Mouse (Mus musculus) embryo, embryonic 10 days (tissue): ENCODE measurements around the gene Mcur1.

Experiments used
- DNase-seq: peaks from one replicate; pipeline ENCODE4 v3.0.0-alpha.2; 2015; ENCODE audit warnings: low spot score

Gene Mcur1

DNA sequence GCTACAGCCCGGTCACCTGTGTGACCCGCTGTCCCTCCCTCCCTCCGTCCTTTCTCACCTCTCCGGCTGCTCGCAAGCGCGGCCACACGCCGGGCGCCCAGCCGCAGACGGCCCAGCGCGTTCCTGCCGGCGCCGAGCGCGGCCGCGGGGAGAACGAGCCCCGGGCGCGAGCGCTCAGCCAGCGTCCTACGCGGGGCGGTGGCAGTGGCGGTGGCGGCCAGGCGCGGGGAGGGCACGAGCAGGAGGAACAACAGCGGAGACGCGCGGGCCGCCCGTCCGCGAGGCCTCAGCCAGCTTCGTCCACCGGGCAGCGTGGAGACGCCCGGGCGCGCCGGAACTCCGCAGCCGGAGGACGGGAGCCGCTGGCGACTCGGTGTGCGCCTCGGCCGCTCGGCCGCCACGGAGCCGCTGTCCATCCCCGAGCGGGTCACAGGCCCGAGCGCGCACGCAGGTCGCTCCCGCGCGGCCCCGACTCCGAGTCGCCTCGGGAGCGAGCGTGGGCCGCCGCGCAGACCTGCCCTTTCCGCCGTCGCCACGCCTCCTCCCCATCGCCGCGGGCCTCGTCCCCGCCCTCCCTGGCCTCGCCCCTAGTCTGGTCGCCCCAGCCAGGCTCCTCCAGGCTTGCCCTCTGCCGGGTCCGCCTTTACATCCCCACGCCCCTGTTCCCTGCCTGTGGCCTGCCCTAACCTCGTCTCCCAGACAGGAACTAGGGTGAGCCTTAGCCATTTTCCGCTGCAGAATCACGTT, at the start of gene Mcur1:
Gene Mcur1, minus strand, starts transcription at position 481 of the 747 bp plus-strand sequence.
- DNase-seq: peak; percentile 97

DNA sequence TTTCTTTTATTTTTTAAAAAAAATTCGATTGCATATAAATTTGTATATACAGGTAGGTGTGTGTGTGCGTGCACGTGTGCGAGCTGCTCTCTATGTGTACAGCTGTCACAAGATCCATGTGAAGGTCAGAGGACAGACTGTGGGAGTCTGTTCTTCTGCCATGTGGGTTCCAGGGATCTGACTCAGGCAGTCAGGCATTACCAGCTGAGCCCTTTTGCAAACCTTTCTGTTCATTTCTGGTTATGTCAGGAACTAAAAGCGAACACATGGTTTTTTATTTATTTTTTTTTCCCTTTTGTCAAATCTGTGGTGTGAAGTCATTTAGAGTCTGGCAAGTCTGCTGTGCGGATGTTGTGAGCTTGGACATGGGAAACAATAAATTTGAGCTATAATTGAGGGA, 48.9 kb upstream of the Mcur1 start:
- no peak for DNase-seq

DNA sequence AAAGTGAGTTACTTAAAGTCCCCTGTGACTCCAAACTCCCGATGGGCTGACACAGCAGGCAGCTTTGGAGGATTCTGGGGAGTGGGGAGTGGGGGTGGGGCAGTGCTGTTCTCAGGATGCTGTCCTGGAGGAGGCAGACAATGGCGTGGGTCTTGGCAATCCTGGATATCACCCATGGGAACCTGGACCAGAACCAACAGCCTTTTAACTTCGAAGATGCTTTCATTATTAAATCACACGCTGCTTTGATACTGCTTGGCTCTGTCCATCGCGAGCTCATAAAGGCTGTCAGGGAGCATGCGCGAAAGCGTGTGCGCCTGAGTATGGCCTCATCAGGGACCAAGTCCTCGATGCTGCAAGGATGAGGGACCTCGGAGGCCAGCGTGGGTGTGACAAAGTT, 43.1 kb upstream of the Mcur1 start:
- DNase-seq: no peak

DNA sequence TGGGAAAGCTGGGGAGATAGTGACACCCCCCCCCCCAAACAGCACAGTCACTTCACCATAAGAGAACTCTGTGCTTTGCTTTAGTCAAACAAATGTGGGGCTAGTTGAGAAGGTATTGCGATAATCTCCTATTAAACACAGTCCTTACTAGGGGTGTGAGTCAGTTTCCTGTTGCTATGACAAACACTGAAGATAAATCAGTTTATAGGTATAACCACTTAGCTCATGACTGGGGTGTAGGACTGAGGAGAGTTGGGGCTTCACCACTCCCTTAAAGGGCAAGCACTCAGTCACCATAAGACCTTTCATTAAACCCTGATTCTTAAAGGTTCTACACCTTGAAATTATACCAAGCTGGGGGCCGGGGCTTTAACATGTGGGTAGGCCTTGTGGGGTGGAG, 42.4 kb upstream of the Mcur1 start:
- no peak for DNase-seq

DNA sequence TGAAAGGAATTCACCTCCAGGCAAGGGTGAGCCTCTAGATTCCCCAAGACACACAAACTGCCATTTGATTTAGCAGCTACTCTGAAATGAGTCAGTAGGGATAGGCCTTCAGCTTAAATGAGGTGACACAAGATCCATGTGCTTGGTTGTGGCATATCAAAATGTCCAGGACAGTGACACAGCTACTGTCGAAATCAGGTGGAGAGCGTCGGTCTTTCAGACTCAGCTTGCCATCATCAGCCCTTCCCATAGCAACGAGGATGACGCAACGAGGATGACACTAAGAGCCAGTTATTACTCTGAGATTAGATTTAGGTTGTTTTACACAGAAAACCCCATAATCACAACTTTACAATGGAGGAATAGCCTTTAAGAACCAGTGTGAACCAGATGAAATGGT, 41.0 kb upstream of the Mcur1 start:
- no peak for DNase-seq

DNA sequence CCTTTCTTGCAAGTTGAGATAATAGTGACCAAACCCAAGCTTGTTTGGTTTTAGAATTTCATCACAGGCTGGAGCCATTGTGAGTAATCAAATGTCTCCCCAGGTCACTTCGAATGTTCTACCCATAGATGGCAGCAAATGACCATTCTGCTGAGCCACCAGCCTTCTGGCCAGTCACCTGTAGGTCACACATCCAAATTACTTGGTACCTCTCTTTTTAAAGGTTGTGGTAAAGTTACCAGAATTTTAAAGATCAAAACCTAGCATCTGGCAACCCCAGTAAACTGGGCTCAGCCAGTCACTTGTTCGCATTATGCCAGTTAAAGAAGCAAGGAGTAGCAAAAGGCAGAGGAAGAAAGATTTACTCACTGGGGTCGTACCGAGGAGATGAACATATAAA, 35.9 kb upstream of the Mcur1 start:
- peak; percentile 80 for DNase-seq

DNA sequence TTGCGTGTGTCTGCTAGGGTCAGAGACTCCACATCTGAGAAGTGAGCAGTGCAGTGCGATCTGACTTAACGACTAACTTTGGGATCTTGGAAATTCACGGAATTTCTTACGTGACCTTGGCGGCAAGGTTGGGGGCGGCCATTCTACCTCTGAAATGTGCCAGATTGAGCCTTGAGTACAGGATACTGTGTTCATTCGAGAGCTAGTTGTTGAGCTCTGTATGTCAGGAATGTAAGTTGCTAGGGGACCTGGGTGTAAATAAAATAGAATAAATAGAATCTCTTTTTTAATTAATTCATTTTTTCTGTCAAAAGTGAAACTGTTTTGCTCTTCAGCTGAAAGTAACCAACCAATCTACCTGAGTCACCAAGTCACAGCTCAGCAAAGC, 32.7 kb upstream of the Mcur1 start:
- no peak for DNase-seq

DNA sequence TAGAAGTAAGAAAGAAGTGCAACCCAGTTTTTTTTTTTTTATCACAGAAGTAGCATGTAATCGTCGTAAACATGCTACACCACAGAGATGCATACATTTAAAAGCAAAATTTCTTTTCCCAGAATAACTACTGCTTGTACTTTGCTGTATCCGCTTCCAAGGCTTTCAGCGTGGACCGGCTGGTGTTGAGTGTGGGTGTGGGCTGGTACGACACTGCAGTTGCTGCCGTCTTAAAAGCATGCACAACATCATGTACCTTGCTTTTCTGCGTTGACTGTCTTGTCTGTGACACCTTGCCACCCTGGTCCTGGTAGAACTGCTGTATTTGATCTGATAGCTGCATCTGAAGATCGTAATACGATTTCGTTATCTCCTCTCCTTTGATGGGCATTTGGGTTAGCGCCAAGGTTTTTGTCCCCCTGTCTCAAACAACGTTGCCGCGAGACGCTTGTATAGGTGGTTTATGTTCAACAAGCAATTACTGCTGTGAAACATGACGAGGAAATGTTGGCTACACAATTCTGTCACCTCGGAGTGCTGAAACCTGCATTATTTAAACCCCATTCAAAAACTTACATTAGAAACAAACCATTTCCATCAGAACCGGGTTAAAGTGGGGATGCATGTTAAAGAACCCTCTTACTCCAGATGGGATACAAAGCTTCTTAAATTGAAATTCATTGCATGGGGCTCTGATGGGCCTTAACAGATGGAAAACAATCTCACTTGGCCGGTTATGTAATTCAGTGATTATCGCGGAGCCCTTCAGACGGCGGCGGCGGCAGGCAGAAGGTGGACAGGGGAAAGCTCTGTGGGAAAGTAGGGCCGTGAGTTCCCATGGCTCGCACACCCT, 32.1 kb upstream of the Mcur1 start:
- DNase-seq: peak; percentile 13

DNA sequence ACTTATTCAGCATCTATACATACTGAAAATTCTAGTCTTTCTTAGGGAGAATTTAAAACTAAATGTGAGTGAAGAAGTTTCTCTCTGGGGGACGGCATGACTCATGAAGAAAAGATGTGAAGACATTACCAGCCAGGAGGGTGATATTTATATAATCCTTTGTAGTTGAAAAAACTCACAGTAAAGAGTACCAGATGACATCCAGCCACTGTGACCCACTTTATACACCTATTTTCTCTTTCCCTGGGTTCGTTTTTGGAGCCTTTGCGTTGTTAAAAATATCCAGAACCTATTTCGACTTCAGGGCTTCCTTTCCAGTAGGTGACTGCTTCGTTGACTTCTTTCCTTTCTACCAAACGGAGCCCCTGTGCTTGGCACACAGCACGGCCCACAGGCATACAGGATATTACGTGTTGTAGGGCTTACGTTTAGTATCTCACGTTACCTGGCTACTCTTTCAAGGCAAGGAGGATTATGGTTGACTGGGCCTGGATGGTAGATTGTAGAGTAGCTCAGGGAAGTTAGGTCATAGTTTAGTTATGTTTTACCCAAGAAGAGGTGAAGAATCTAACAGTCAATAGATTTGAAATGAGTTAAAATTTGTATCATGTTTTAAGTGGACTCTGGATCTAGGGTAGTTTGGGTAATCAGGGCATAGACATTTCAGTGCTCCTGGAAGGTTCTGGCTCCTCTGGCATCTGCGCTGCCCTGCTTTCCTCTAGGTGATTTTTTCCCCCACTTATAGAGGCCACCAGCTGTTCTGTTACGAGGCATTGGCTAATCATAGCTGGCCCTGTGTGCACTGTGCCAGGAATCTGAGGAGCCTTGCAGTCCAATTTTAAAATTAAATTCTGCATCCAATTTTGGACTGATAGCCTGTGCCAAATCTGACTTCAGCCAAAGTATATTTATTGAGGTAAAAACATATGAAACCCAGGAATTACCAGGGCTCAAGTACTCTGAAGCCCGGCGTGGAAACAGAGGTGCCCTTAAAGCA, 28.2 kb upstream of the Mcur1 start:
- DNase-seq: no peak

DNA sequence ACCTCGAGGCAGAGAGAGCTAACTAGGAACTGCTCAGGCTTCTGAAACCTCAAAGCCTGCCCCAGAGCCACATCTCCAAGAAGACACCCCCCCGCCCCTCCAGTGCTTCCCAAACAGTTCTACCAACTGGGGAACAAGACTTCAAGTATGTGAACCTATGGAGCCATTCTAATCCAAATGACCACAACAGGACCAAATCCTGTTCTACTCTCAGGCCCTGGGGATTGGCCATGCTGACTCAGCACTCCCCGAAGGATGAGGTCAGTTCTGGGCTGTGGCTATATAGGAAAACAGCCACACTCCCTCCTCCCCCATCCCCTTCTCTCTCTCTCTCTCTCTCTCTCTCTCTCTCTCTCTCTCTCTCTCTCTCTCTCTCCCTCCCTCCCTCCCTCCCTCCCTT, 27.0 kb upstream of the Mcur1 start:
- no peak for DNase-seq

DNA sequence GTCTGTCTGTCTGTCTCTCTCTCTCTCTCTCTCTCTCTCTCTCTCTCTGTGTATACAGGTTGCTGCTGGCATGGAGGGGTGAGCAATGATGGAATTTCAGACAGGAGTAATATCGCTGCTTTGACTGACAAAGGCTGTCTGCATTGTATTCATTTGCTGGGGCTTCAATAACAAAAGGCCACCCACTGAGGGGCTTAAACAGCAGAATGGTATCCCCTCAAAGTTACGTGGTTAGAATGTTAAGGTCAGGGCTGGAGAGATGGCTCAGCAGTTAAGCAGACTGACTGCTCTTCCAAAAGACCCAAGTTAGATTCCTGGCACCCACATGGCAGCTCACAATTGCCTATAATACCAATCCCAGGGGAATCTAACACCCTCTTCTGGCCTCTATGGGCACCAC, 25.3 kb upstream of the Mcur1 start:
- no peak for DNase-seq

DNA sequence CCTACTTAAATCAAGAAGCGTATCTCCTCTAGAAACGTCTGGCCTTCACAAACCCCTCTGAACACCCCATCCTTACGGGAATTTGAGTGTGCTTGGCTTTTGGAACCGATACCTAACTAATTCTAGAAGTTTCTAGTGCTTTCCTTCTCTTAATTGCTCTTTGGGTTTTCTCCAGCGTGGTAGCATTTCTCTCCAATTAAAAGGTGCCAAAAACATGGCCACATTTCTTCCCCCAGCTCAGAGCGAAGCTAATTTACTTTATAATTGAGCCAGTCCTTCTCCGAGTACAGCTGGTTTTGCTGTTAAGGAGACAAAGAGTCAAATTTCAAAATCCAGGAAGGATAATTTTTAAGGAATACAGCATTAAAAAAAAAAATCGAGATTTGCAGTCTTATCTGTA, 23.5 kb upstream of the Mcur1 start:
- DNase-seq: no peak

DNA sequence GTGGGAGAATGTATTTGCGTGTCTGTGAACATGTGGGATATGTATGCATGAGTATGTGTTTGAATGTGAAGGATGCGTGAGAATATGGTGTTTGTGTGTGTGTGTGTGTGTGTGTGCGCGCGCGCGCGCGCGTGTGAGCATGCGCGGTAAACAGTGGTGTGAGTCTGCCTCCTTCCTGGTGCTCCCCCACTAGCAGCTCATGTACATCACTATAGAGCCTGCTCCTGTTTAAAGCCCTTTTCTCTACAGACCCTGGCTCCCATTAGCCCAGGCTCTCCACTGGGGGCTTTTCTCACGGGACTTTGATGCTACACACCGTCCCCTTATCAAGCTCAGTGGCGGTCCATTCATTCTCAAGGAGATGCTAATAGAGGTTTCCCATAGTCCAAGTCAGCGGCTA, 23.0 kb upstream of the Mcur1 start:
- DNase-seq: no peak

DNA sequence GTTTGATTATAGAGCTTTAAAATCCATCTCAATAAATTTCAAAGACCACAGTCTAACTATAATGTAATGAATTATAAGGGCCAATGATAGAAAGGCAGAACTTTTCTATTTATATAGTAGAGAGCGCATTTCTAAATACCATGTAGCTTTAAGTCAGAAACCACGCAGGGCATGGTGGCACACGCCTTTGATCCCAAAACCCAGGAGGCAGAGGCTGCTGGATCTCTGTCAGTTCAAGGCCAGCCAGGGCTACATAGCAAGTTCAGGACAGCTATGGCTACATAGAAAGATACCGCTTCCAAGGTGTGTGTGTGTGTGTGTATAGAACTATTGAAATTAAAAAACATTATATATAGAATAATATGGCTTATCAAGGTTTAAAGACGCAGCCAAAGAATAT, 20.7 kb upstream of the Mcur1 start:
- DNase-seq: no peak

DNA sequence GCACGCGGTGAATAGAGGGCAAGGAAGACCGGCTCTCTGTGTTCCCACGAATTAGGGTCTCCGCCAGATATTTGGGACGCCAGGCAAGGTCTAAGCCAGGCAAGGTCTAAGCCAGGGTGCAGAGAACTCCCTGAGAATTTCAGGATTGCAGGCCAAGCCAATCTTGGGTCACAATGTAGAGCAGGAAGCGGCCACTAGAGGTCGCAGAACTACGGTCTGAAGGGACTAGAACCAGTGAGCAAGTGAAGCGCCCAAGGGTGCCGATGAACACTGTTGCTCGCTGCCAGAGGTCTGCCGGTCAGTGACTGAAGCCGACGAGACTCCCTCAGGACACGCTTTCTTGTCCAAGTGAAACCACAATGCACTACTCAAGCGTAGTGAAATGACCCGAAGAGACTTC, 19.7 kb upstream of the Mcur1 start:
- DNase-seq: peak; percentile 80

DNA sequence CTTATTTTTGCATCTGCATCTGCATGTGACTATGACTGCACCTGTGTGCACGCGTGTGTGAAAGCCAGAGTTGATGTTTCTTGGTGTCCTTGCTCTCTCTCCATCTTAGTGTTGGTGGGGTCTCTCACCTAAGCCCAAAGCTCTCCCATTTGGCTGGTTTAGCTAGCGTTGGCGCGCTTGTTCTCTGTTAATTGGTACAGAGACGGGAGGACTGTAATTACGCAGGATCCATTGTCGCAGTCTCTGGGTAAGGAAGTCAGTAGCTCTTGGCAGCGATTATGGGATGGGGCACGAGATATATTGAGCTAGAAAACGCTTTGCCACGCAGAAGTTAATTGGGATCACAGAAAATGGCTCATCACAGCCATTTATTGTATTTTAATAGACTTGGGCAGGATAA, 17.8 kb upstream of the Mcur1 start:
- no peak for DNase-seq

DNA sequence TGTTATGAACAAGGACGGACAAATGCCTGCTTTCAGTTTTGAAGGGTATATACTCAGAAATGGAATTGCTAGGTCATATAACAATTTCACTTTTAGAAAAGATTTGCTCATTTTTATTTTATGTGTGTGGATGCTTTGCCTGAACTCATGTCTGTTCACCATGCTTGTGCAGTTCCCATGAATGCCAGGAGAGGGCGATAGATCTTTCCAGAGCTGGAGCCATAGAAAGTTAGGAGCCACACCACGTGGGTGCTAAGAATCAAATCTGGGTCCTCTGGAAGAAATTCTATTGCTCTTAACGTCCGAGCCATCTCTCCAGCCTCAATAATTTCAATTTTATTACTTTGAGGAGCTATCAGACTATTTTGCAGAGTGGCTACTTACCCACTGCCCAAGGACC, 17.3 kb upstream of the Mcur1 start:
- DNase-seq: peak; percentile 31

DNA sequence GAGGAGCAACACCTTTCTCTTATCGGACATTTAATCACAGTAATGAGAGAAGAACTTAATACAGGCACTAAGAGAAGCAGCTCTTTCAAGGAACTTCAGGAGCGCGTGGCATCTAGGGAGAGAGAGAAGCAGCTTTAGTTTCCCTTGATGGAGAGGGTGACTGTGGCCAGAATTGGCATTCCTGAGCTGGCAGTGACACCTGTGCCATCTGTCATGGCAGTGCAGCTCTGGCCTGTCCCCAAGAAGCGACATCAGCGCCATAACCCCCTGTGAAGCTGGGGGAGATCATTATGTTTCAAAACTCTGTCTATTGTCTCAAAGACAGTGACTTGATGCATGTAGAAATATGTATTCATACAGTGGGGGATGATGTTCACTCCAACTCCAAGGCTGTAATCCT, 15.4 kb upstream of the Mcur1 start:
- DNase-seq: no peak

DNA sequence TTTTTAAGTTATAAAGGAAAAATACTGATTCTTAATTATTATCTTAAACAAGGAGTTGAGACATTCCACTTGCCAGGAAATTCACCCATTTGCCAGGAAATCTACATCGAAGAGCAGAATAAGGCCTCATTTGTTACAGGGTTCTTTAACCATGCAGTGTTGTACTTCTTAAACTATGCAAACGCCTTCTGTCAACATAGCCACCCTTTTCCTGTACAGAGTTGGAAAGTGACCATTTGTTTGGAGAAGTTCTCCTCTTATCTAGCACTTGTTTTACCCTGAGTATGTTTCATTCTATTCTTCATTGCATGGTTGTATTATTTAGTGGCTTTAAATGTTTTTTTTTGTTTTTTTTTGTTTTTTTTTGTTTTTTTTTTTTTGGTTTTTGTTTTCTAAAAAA, 14.0 kb upstream of the Mcur1 start:
- DNase-seq: no peak

DNA sequence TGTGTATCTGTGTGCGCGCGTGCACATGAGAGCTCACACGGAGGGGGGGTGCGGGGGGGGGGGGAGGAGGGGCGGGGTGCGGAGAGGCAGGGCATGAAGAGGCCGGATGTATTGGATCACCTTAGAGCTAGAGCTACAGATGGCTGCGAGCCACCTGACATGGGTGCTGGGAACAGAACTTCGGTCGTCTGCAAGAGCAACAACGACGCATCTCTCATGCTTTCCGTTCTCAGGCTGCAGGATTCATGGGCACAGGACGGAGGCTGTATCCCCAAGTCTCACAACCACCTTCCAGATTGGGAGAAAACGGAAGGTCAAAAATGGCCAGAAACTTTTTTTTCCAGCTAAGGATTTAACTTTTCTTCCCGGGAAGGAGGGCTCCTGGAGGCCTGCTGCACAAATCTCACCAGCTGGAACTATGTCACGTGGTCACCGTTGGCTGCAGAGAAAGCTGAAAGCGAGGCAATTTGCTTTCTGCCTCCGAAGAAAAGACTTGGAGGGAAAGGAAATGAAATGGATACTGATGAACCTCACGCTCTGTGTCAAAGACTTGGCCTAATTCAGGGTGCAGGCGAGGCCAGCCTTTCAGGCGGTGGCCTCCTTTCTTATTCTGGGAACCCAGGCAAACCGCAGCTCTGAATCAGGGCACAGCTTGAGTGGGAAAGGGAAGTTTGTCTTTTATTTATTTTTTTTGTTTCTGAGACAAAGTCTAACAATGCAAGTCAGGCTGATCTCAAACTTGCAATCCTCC, 7.3 kb upstream of the Mcur1 start:
- no peak for DNase-seq

DNA sequence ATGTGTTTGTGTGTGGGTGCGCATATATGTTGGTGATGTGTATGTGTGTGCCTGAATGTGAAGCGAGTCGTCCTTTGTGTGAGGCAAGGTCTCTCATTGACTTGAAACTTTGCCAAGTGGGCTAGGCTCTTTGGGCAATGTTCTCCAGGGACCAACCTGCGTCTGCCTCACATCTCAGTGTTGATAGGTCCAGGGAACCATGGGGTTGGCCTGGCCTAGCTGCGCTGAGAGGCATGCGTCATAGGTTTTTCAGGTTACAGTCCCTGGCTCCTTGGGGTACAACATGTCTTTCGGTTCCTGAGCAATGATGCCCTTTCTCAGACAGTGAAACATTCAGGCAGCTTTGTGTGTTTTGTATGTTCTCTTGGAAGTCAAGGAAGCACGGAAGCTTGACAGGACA, 6.2 kb upstream of the Mcur1 start:
- no peak for DNase-seq

DNA sequence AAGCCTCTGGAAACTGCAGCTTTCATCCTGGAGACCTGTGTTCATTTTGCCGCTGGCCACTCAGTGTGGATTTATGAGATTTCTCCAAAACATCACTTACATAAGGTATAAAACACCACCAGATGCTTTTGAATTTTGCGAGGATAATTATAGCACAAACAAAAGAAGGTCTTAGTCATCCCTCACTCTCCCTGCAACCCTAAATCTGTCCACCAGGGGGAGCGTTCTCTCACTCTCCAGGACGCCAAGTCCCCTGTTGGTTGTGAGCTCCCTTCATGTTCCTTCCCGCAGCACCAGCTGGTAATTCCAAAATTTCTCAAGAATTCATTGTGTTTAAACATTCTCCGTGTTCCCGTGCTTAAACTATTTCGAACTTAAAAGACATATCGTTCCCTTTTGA, 5.4 kb upstream of the Mcur1 start:
- peak; percentile 88 for DNase-seq
